Mouse (Mus musculus) cerebellum, adult 2 months (tissue): Measurements from ENCODE around the gene Coro6. TPM values are rescaled to one million over a fixed set of nuclear protein-coding genes. Genes with fewer than 3 reads are reported as not detected.

Source experiments
- DNase-seq, 2 experiments: peaks; one replicate each; pipeline ENCODE4 v3.0.0; 2021
- H3K27ac ChIP-seq: fragments of 200-500 bp; 2 replicates; pipeline ENCODE4 v1.5.1; 2012; ENCODE audit warnings: low read length, control low read depth, inconsistent platforms; ENCODE audit not compliant: insufficient read depth
- H3K27me3 ChIP-seq: fragments of 200-500 bp; 2 replicates; pipeline ENCODE4 v1.6.1; 2012; ENCODE audit warnings: inconsistent platforms, mild to moderate bottlenecking, low read length, moderate library complexity; ENCODE audit not compliant: control insufficient read depth, insufficient read depth
- H3K4me1 ChIP-seq: fragments of 200-500 bp; 2 replicates; pipeline ENCODE4 v1.6.1; 2011; ENCODE audit warnings: low read length; ENCODE audit not compliant: control insufficient read depth, insufficient read depth
- H3K4me3 ChIP-seq: fragments of 200-500 bp; replicated peaks from 2 replicates; pipeline ENCODE3; 2011; ENCODE audit warnings: mild to moderate bottlenecking, low read depth, low read length, control low read depth; ENCODE audit not compliant: insufficient read depth
- CTCF ChIP-seq: fragments of 200-500 bp; IDR thresholded peaks from 2 replicates; pipeline ENCODE4 v1.5.1; 2011; ENCODE audit warnings: low read depth, mild to moderate bottlenecking, control low read depth, low read length, moderate library complexity, borderline replicate concordance; ENCODE audit not compliant: insufficient read depth
- POLR2A ChIP-seq: fragments of 200-500 bp; IDR thresholded peaks from 2 replicates; pipeline ENCODE4 v1.6.1; 2011; ENCODE audit warnings: low read length, control low read depth, borderline replicate concordance; ENCODE audit not compliant: insufficient read depth
- WGBS: fragments of 180-500 bp; shearing (Covaris S2); methylation state at CpG from one replicate; pipeline ENCODE4 v1.1.7; 2018; 5-methylcytosine and 5-hydroxymethylcytosine counted together
- polyA plus RNA-seq: library from polyadenylated mRNA; depleted of rRNA; stranded (reverse); fragments of >200 nt; gene quantifications from 2 replicates; pipeline ENCODE4 v1.2.3, GENCODE M21; 2012; rRNA removed

Coro6 gene
- polyA plus RNA-seq, 1 experiment = 148 TPM

GRCm38 (mm10) chr11:77518051-77518798 is 56.0 kb downstream of the Coro6 start:
- DNase-seq = no peak
- no peaks in the 10 kb centered on the region for H3K27me3 ChIP-seq
- no peak overlapping the region for H3K27ac ChIP-seq
- no peak overlapping the region for H3K4me3 ChIP-seq
- 74% methylated on average over 27 of the region's 27 CpGs for whole genome bisulfite sequencing
- H3K4me1 ChIP-seq = no peaks in the 10 kb centered on the region
- TF ChIP-seq CTCF (no peak), POLR2A (no peak)

DNA sequence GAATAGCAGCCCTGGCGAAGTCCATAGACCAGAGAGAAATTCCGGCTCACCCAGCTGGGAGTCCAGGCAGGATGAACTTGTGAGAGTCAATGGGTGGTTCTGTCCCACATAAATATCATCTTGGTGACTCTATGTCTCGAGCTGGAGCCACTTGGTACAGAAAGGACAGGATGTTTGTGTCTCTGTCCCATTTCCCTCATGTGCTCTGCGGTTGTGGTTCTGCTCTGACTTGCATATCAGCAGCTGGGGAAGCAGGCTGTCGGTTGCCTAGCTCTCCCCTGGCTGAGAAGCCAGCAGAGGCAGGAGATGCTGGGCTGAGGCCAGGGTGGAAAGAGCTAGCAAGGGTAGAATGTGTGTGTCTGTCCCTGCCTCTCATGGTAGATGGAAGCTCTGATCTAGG is 56.8 kb downstream of the Coro6 start, which contains the start of gene Gm10392:
Gene Gm10392 (minus strand): TSS at position 156 of the 400 bp plus-strand sequence.
- WGBS = 64% methylated on average over 5 of the region's 5 CpGs

More for the DNA sequence above, 56.8 kb downstream of the Coro6 start, which contains the start of gene Gm10392:
- no peak for DNase-seq
- Histone ChIP-seq H3K4me1 (no peaks in the 10 kb centered on the region), H3K27ac (no peak within 1 kb of the TSS), H3K27me3 (no peaks in the 10 kb centered on the region), H3K4me3 (no peak within 1 kb of the TSS)
- TF ChIP-seq POLR2A (no peak), CTCF (no peak)

Other genes with a start within 250 kb of the Coro6 start
- gene Ssh2, start 246.1 kb upstream of the Coro6 start, polyA plus RNA-seq = 14.3 and 14.5 TPM in 2 replicates
- 106 and 114 TPM in 2 replicates for gene Ankrd13b, start 27.3 kb downstream of the Coro6 start, polyA plus RNA-seq
- 106 and 110 TPM in 2 replicates for gene Git1, start 31.2 kb downstream of the Coro6 start, polyA plus RNA-seq
- gene Abhd15, start 52.7 kb downstream of the Coro6 start, polyA plus RNA-seq = 0.98 and 1.0 TPM in 2 replicates
- 11.6 and 12.8 TPM in 2 replicates for gene Trp53i13, start 53.6 kb downstream of the Coro6 start, polyA plus RNA-seq
- gene Gm10392, start 56.8 kb downstream of the Coro6 start, polyA plus RNA-seq = not detected in 2 replicates
- gene Taok1, start 145.4 kb downstream of the Coro6 start, polyA plus RNA-seq = 26.7 and 26.8 TPM in 2 replicates
- gene Nufip2, start 223.7 kb downstream of the Coro6 start, polyA plus RNA-seq = 21.5 and 23.6 TPM in 2 replicates